Mouse (Mus musculus) megakaryocyte-erythroid progenitor cell, adult 5-6 weeks (primary cell): ENCODE measurements at regions not wholly inside any gene's neighbourhood (a gene's known extent, or its start where the extent isn't known, plus 50 kb on each side); places are given as distances from the start of the nearest gene placed in this dataset.

Source experiments
- ATAC-seq: replicated peaks from 2 replicates; pipeline ENCODE4 v1.8.0; 2016; ENCODE audit warnings: mild to moderate bottlenecking, inconsistent platforms; ENCODE audit not compliant: severe bottlenecking, poor library complexity, low FRiP score, low TSS enrichment

GRCm38 (mm10) chr17:63575316-63576007 is 75.6 kb upstream of the Fbxl17 start:
- no peak for ATAC-seq

DNA sequence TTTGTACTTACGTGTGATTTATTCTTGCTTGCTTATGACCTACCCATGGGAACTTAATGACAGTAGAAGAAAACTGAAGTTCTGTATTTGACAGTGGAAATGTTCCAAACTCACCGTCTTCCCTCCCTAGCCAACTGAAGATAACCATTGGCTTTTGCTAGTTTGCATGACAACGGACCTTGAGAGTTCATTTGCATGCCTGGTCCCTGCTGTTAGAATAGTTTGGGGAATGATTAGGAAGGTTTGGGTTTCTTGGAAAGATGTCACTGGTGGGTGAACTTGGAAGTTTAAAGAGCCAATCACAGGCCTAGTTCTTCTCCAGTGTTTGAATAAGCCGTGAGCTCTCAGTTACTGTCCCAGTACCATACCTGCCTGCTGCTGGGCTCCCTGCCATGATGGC is 83.1 kb upstream of the Fbxl17 start:
- no peak for ATAC-seq

- ATAC-seq = no peak
Observed at GRCm38 (mm10) chr17:63607021-63607751, 107.4 kb upstream of the Fbxl17 start.

DNA sequence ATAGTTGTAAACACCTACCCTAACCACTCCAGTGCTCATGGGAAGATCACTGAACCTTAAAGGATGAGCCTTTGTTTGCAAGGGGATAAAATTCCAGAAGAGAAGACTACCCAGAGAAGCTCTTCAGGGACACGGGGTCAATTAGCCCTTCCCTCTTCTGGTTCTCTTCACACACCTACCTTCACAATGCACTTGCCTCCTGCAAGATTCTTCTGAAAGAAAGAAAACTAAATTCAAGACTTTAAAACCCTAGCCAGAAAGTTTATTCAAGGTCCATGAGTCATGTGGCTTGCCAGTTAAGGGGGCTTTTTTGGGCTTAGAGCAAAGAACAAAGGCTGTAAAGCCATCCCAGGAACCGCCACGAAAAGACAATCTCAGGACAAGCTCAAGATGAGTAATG is 122.9 kb upstream of the Fbxl17 start:
- no peak for ATAC-seq

GRCm38 (mm10) chr17:63637598-63637997 is 137.8 kb upstream of the Fbxl17 start:
- ATAC-seq = no peak

DNA sequence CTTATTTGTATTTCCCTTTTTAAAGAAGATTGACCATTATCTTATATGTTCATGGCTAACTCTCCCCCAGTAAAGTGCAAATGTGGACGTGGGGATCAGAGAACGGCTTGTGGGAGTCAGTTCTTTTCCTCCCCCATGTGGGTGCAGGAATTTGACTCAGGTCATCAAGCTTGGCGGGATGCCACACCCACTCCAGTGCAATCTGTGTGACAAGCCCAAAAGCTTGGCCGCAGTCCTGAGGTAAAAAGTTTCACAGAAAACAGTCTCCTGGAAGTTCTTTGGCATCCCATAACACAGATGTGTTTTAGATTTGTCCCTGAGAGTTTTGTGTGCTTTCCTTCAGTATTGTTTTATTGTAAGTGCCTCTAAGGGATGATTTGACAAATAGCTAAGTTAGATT is 144.6 kb upstream of the Fbxl17 start:
- no peak for ATAC-seq

DNA sequence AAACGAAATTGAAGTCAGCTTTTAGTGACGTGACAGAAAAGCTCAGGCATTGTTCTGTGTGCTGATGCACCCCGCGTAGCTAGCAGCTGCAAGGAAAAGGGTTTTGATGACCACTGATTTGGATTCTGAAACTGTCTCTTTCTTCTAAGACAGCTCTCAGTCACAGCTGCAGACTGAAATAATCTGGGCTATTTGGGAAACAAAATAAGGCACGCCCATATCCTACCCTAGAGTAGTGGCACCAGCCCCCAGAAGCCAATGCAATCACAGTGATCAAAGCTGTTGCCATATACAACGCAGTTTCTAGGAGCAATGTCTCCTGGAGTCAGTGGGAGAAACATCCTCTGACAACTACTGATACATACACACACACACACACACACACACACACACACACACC is 157.9 kb upstream of the Fbxl17 start:
- ATAC-seq = no peak

GRCm38 (mm10) chr17:63660841-63661481 is 161.1 kb upstream of the Fbxl17 start:
- no peak for ATAC-seq

GRCm38 (mm10) chr17:63661584-63661983 is 161.8 kb upstream of the Fbxl17 start:
- no peak for ATAC-seq

GRCm38 (mm10) chr17:63662251-63662650 is 162.4 kb upstream of the Fbxl17 start:
- ATAC-seq = no peak

DNA sequence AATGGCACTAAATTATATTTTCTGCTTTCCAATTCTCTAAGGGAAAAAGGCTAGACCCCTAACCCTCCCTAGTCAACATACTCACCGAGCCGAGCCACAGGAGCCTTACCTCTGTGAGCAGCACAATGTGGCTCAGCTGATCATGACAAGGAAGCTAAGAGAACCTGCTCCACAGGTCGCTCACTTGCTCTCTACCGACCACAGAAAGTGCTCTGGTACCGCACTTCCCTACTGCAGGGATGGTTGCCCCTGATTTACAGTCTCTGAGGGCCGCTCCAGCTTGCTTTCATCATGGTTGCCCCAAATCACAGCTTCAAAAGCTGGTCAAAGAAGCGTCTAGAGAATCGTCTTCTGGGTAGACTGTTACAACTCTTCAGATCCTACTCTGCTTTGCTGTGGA is 177.0 kb upstream of the Fbxl17 start:
- no peak for ATAC-seq

DNA sequence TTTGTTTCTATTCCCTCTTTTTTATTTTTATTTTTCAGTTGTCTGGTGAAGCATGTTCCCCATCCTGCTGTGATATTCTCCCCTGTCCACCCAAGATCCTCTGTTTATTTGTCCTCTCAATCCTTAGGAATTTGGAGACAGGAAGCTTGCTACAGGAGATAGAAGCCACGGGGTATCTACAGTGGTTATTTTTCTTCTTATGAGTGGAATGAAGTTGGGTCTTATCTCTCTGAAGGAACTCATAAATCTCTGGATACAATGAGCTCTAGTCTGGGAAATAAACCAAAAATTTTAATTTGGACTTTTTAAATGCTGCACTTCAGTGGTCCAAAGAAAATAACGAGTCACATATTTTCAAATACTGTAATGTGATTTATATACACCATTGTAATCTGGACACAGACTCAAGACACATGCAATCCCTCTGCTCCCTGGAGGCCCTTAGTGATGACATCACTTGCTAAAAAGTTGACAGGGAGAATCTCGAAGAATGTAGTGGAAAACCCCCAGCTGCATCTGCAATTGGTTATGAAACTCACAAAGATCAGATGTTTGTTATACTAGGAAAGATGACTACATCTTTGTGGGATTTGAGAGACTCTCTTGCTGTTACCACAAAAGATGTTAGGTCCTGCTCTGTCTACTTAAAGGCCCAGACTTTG is 178.3 kb upstream of the Fbxl17 start:
- ATAC-seq = no peak

DNA sequence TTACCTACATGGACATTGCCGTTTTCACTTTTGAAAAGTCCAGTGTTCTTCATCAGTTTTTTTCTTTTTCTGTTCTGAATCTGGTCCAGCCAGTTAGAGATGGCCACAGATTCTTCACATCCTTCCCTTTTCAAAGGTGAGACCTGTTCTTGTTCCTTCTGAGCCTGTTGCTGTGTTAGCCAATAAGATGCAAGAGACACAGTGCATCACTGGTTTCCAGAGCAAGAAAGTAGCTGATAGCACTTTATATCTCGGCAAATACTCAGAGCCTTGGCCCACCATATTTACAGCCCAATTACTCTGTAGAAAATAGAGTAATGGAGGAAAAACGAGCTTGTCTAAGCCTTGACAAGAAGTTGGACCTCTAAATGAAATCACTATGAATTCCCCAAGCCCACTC is 180.7 kb upstream of the Fbxl17 start:
- no peak for ATAC-seq

DNA sequence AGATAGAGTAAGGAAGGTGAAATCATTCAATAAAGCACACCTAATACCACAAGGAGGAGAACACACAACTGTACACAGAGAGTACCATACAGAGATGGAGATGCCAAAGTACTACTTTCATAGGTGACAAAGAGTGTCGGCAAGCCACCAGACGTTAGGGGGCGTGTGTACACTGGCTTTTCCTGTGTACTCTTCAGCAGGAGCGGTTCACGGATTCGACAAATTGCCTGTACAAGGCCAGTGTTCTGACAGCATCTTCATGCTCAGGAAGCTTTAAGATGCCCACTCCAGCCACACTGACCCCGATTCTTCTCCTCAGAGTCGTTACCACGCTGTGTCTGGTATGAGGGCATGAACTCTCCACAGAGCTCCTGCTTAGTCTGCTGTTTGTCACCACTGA is 179.5 kb upstream of the Fer start:
- no peak for ATAC-seq

DNA sequence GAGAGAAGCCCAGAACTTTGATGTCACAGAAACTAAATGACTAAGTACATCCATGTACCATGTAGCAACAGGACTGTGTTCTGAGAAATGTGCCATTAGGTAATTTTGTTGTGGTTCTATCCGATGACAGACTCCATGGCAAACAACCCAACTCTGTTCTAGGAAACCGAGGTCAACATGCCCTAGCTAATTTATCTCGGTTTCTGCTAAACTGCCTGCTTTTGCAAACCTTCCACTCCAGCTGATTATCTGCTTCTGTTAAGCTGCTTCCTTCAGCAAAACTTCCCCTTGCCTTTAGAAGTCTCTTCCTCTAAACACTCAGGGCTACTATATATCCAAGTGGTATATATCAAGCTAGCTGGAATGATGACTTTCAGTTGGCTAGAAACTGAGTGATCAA is 178.8 kb upstream of the Fer start:
- ATAC-seq = no peak

- no peak for ATAC-seq
Observed at GRCm38 (mm10) chr17:63685956-63686355, 176.9 kb upstream of the Fer start.

GRCm38 (mm10) chr17:63686361-63686760 is 176.5 kb upstream of the Fer start:
- ATAC-seq = no peak

DNA sequence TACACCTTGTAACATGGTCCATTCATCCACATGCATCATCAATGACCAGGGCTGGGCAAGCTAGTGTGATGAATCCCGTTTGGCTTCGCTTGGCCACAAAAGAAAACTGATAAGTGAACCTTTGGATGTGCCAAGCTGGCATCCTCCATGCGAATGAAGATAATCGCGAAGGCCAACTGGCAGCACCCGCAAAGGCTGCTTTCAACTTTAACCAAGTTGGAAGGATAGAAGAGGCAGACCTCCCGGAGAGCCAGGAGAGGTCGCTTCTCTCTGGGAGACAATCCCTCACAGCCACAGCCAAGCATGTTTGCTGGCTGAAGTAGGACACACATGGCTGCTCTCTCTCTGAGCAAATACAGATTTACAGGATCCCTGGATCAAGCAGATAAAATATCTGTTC is 173.6 kb upstream of the Fer start:
- ATAC-seq = no peak

- ATAC-seq = no peak
Observed at GRCm38 (mm10) chr17:63690829-63691689, 171.8 kb upstream of the Fer start.

DNA sequence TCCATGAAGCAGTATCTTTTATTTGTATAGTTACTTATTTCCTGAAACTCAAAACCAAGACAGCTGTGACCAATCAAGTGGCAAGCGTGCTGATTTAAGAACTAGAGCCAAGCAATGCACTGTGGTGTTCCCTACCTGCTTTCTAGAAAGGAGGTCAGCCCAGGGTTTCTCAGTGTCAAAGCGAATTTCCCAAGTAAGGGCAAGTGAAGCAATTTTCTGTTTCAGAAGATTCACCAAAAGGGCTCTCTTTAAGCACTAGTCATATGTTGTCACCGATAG is 171.2 kb upstream of the Fer start:
- ATAC-seq = no peak
